Mouse (Mus musculus) testis, postnatal 14 days (tissue): Measurements from ENCODE around the gene Cpt1b.

Experiments
- DNase-seq: peaks from one replicate; pipeline ENCODE4 v3.0.0; 2021; ENCODE audit warnings: low spot score

Gene Cpt1b

DNA sequence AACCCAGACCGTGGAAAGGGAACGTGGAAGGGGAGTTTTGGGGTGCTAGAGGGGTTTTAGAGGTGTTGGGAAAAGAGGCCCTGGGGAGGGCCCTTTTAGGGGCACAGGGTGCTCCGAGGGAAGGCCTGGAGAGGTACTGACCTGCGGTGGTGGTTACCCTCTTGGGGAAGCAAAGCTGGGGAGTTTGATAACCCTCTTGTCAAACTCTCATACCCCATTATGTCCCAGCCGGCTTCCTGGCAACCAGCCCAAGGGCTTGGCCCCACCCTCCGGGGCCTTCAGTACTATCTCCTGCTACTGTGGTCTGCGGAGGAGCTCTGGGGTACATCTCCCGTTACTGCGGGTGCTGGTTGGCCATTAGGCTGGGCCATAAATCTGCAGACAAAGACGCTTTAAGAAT is 46.2 kb downstream of the Cpt1b start:
- DNase-seq, result no peak

DNA sequence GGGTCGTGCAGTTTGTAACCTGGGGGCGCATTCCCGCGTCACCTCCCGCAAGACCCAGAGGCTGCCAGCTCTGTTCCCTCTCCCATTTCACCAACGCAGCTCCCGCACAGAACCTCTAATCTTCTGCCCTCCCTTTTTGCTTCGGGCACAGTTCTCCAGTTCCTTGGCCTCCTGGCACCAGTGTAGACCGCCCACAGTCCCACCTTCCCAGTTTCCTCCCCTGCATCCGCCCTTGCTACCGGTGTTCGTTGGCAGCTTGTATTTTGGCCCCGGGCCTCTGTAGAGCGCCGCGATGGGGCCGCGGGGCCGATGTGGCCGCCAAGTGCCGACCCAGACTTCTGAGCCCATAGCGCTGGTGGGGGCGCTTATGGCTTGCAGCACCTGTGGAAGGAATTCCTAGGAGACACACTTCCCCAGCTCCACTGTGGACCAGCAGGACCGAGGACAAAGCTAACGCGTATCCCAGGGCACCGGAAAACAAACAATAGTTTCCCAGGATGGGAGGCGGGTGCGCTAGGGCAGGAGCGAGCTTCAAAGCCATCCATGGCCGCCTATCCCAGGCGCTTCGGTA is 46.7 kb downstream of the Cpt1b start, which contains the start of gene Odf3b:
Gene Odf3b (minus strand): TSS at position 452 of the 571 bp plus-strand sequence.
- no peak for DNase-seq

- no peak for DNase-seq
These were observed 47.5 kb downstream of the Cpt1b start for GRCm38 (mm10) chr15:89377938-89378828.

- no peak for DNase-seq
These were observed 48.3 kb downstream of the Cpt1b start for GRCm38 (mm10) chr15:89377362-89377761.

DNA sequence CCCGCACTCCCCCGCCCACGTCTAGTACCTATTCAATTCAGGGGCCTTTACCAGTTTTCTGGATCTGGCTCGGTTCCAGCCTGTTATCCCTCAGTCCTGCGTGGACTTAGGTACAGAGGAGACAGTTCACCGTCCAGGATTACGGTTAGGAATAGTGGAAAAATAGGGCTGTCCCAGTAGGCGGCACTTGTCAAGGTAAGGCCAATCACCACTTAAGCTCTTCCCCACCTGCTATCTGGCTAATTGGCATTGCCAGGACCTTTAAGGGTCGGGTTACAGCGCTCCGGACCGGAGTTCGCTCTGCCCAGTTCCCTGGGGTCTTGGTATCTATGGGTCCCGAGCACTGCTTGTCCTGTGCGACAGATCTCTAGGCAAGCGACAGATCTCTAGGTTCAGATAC is 48.7 kb downstream of the Cpt1b start, which contains the start of gene Tymp:
Gene Tymp (minus strand): TSS at position 83 of the 400 bp plus-strand sequence.
- DNase-seq, result no peak

- DNase-seq, result no peak
These were observed 49.6 kb downstream of the Cpt1b start for GRCm38 (mm10) chr15:89376040-89376439.

DNA sequence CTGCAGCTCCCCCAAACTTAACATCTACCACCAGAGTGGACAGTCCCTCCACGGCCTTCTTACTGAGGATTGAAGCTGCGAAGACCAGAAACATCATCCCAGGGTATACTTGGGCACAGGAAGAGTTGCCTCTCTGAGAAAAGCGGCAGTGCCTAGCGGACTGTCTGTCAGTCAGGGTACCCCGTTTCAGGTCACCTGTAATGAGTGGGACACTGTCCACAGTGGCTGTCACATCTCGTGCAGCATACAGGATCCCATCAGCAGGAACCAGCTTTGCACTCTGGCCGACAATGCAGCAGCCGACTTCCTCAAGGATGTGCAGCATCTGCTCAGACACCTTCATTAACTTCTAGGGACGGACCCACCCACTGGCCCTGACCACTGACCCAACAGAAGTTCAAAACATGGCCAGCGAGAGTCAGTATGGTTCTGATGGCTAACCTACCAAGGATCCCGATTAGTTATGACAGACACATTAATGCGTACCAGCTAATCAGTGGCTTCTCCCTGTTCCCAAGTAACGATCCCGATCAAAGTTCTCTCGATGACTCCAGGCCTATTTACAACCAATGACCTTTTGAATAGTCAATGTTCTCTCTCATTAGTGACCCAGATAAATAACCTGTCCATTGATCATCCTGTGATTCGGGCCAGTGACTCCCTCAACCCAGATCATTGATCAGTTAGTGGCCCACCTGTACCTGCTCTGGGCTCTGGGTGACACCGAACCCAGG is 50.7 kb downstream of the Cpt1b start:
- DNase-seq, result no peak

GRCm38 (mm10) chr15:89374340-89374739 is 51.3 kb downstream of the Cpt1b start:
- DNase-seq, result no peak

- peak; percentile 89 for DNase-seq
These were observed 51.9 kb downstream of the Cpt1b start, which contains the start of gene Sco2 for GRCm38 (mm10) chr15:89373762-89374248. Sco2 (minus strand) TSS chr15:89373846.

- DNase-seq, result peak; percentile 83
These were observed 52.5 kb downstream of the Cpt1b start for GRCm38 (mm10) chr15:89373027-89373761.

DNA sequence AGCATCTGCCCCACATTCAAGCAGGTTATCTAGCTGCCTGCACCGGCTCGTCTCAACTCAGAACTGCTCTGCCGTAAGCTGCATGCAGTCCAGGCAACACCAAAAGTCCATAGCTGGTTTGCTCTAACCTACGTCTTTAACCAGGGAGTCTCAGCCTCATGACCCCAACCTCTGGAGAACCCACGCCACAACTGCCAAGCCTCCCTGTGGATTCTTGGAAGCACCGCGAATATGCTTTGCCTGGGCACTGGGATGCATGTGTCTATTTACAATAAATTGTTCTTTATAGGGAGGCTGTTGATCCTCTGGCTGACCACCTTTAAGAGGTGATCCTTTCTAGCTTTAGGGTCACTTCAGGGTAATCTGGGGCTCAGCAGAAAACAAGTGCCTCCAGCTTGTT is 53.1 kb downstream of the Cpt1b start:
- no peak for DNase-seq

- DNase-seq, result no peak
These were observed 53.6 kb downstream of the Cpt1b start for GRCm38 (mm10) chr15:89372068-89372467.
